Mouse (Mus musculus) CH12.LX (cell line): ENCODE measurements at regions not wholly inside any gene's neighbourhood (a gene's known extent, or its start where the extent isn't known, plus 50 kb on each side); places are given as distances from the start of the nearest gene placed in this dataset.

Experiments used
- DNase-seq: peaks from one replicate; pipeline ENCODE4 v3.0.0-alpha.2; 2013; ENCODE audit errors: extremely low read depth
- H3K27ac ChIP-seq: 2 replicates; pipeline ENCODE4 v1.5.1; 2012; ENCODE audit warnings: low read depth, mild to moderate bottlenecking, control low read depth, moderate library complexity; ENCODE audit not compliant: insufficient read depth
- H3K27me3 ChIP-seq: replicated peaks from 2 replicates; pipeline ENCODE3; 2012; ENCODE audit warnings: inconsistent platforms
- H3K36me3 ChIP-seq, 2 experiments: replicated peaks in 1 of 2; 2 replicates each; pipeline versions ENCODE3 to v1.6.1; 2012; ENCODE audit warnings: inconsistent platforms in 1 of 2, low read length in 1 of 2, mild to moderate bottlenecking in 1 of 2, mixed read lengths in 1 of 2, moderate library complexity in 1 of 2; ENCODE audit not compliant: control insufficient read depth in 1 of 2, insufficient read depth in 1 of 2
- H3K4me1 ChIP-seq, 2 experiments: 2 replicates each; pipeline ENCODE4 v1.6.1; 2012; ENCODE audit warnings: inconsistent platforms in 1 of 2, moderate library complexity in 1 of 2; ENCODE audit not compliant: insufficient read depth in 2 of 2, control insufficient read depth in 1 of 2
- H3K4me2 ChIP-seq: 2 replicates; pipeline ENCODE4 v1.6.1; 2012; ENCODE audit warnings: low read depth, mild to moderate bottlenecking, control low read depth; ENCODE audit not compliant: poor library complexity, insufficient read depth, severe bottlenecking
- H3K4me3 ChIP-seq, 3 experiments: fragments of 150-350 bp in 1 of 3; sonication (generic) in 1 of 3; replicated peaks in 1 of 3; 2 replicates each; pipeline versions ENCODE3 to v1.5.1; 2011 to 2012; ENCODE audit warnings: low read depth in 2 of 3, low read length in 2 of 3, mild to moderate bottlenecking in 2 of 3, moderate library complexity in 2 of 3, control low read depth in 1 of 3, improper control_type of control experiment in 1 of 3, inconsistent platforms in 1 of 3, mixed read lengths in 1 of 3; ENCODE audit not compliant: poor library complexity in 1 of 3
- H3K79me2 ChIP-seq: replicated peaks from 2 replicates; pipeline ENCODE4 v1.6.1; 2012; ENCODE audit warnings: mild to moderate bottlenecking, moderate library complexity; ENCODE audit not compliant: control insufficient read depth, poor library complexity, insufficient read depth, severe bottlenecking; ENCODE audit errors: extremely low read depth
- H3K9ac ChIP-seq: 2 replicates; pipeline ENCODE4 v1.6.1; 2012; ENCODE audit warnings: low read depth, mild to moderate bottlenecking, control low read depth, moderate library complexity; ENCODE audit not compliant: insufficient read depth
- H3K9me3 ChIP-seq: replicated peaks from 2 replicates; pipeline ENCODE3; 2012; ENCODE audit warnings: low read length, inconsistent platforms, mixed read lengths
- BHLHE40 ChIP-seq: IDR thresholded peaks from 2 replicates; pipeline ENCODE4 v1.6.1; 2011; ENCODE audit warnings: mild to moderate bottlenecking, low read depth, low read length, improper control_type of control experiment
- CHD2 ChIP-seq: IDR thresholded peaks from 2 replicates; pipeline ENCODE4 v1.6.1; 2011; ENCODE audit warnings: low read length, improper control_type of control experiment
- CTCF ChIP-seq, 2 experiments: IDR thresholded peaks in 1 of 2; conservative IDR thresholded peaks in 1 of 2; 2 replicates each; pipeline ENCODE4 v1.5.1; 2011 to 2012; ENCODE audit warnings: low read depth in 2 of 2, low read length in 2 of 2, improper control_type of control experiment in 1 of 2, inconsistent platforms in 1 of 2, mild to moderate bottlenecking in 1 of 2, moderate library complexity in 1 of 2
- E2F4 ChIP-seq: IDR thresholded peaks from 2 replicates; pipeline ENCODE4 v1.6.1; 2011; ENCODE audit warnings: low read depth, low read length, improper control_type of control experiment; ENCODE audit not compliant: insufficient replicate concordance
- ELF1 ChIP-seq: IDR thresholded peaks from 2 replicates; pipeline ENCODE4 v1.6.1; 2014; ENCODE audit warnings: low read depth, mild to moderate bottlenecking, inconsistent platforms, low read length, improper control_type of control experiment
- IRF4 ChIP-seq: IDR thresholded peaks from 2 replicates; pipeline ENCODE4 v1.6.1; 2014; ENCODE audit warnings: low read depth, mild to moderate bottlenecking, inconsistent platforms, low read length, improper control_type of control experiment
- JUN ChIP-seq: IDR thresholded peaks from 2 replicates; pipeline ENCODE4 v1.6.1; 2011; ENCODE audit warnings: low read depth, mild to moderate bottlenecking, low read length, improper control_type of control experiment, moderate library complexity; ENCODE audit not compliant: insufficient read depth
- JUND ChIP-seq: conservative IDR thresholded peaks from 2 replicates; pipeline ENCODE4 v1.6.1; 2011; ENCODE audit warnings: low read depth, low read length, improper control_type of control experiment
- MAFK ChIP-seq: IDR thresholded peaks from 2 replicates; pipeline ENCODE4 v1.6.1; 2011; ENCODE audit warnings: low read length, improper control_type of control experiment; ENCODE audit not compliant: insufficient replicate concordance
- MAX ChIP-seq: IDR thresholded peaks from 2 replicates; pipeline ENCODE4 v1.6.1; 2011; ENCODE audit warnings: low read length, improper control_type of control experiment
- MAZ ChIP-seq: IDR thresholded peaks from 2 replicates; pipeline ENCODE4 v1.6.1; 2012; ENCODE audit warnings: low read depth, mild to moderate bottlenecking, inconsistent platforms, low read length, improper control_type of control experiment, moderate library complexity
- MEF2A ChIP-seq: IDR thresholded peaks from 2 replicates; pipeline ENCODE4 v1.6.1; 2014; ENCODE audit warnings: low read depth, mild to moderate bottlenecking, inconsistent platforms, low read length, improper control_type of control experiment, borderline replicate concordance
- PAX5 ChIP-seq: IDR thresholded peaks from 2 replicates; pipeline ENCODE4 v1.6.1; 2012; ENCODE audit warnings: low read length, inconsistent platforms, mixed read lengths
- POLR2AphosphoS2 ChIP-seq: IDR thresholded peaks from 2 replicates; pipeline ENCODE4 v1.6.1; 2011; ENCODE audit warnings: low read depth, low read length, improper control_type of control experiment
- RCOR1 ChIP-seq: conservative IDR thresholded peaks from 2 replicates; pipeline ENCODE4 v1.6.1; 2012; ENCODE audit warnings: low read depth, mild to moderate bottlenecking, inconsistent platforms, low read length, improper control_type of control experiment
- TCF12 ChIP-seq: IDR thresholded peaks from 2 replicates; pipeline ENCODE4 v1.6.1; 2014; ENCODE audit warnings: low read depth, mild to moderate bottlenecking, inconsistent platforms, low read length, improper control_type of control experiment
- USF2 ChIP-seq: conservative IDR thresholded peaks from 2 replicates; pipeline ENCODE4 v1.6.1; 2011; ENCODE audit warnings: low read depth, low read length, improper control_type of control experiment
- ZC3H11A ChIP-seq: IDR thresholded peaks from 2 replicates; pipeline ENCODE4 v1.6.1; 2012; ENCODE audit warnings: low read depth, mild to moderate bottlenecking, inconsistent platforms, low read length, improper control_type of control experiment
- ZMIZ1 ChIP-seq: IDR thresholded peaks from 2 replicates; pipeline ENCODE4 v1.6.1; 2012; ENCODE audit warnings: low read depth, mild to moderate bottlenecking, inconsistent platforms, low read length, improper control_type of control experiment
- ZNF384 ChIP-seq: IDR thresholded peaks from 2 replicates; pipeline ENCODE4 v1.6.1; 2012; ENCODE audit warnings: low read depth, low read length, improper control_type of control experiment, inconsistent platforms
- dilution Hi-C: fragments of 300-500 bp; cut with MboI; formaldehyde crosslinking; loops from 2 replicates; pipeline ENCODE4 v1.14.3; 2020; ENCODE audit warnings: low sequenced_read_pairs; ENCODE audit not compliant: extremely low pct_unique_long_range_greater_than_20kb, extremely low pct_ligation_motif_present
- in situ Hi-C: fragments of 300-500 bp; cut with MboI; formaldehyde crosslinking; loops from 3 replicates; pipeline ENCODE4 v1.14.3; 2019; ENCODE audit warnings: low sequenced_read_pairs, low pct_ligation_motif_present, low pct_unique_long_range_greater_than_20kb, mixed read lengths

GRCm38 (mm10) chr2:147989616-147990015 lies 57.2 kb downstream of the Foxa2 start:
- dilution Hi-C loops (no loop called here), in situ Hi-C loops (no loop called here)
- Histone ChIP-seq H3K4me2 (no peak overlapping the region), H3K27me3 (peaks cover 12% of the 10 kb centered on the region), H3K36me3 (no peaks in the 10 kb centered on the region), H3K27ac (no peak overlapping the region), H3K4me1 (no peaks in the 10 kb centered on the region), H3K9ac (no peak overlapping the region), H3K4me3 (no peak overlapping the region), H3K79me2 (no peaks in the 10 kb centered on the region), H3K9me3 (no peaks in the 10 kb centered on the region)
- TF ChIP-seq MEF2A (no peak), CTCF (conservative IDR thresholded peaks at IDR 0.05 in 1 of 2, IDR thresholded peaks at IDR 0.05 in 1 of 2; ENCODE audit: low read depth in 2 of 2, low read length in 2 of 2) (no peak), ZNF384 (no peak), PAX5 (no peak), CHD2 (no peak), MAFK (no peak), RCOR1 (no peak), ZC3H11A (no peak), MAZ (no peak), ZMIZ1 (no peak), MAX (no peak), IRF4 (no peak), TCF12 (no peak), ELF1 (no peak), USF2 (no peak)
- no peak for DNase-seq

GRCm38 (mm10) chr2:147988586-147988985 lies 58.2 kb downstream of the Foxa2 start:
- Histone ChIP-seq H3K27ac (no peak overlapping the region), H3K4me3 (no peak overlapping the region), H3K36me3 (no peaks in the 10 kb centered on the region), H3K4me2 (no peak overlapping the region), H3K4me1 (no peaks in the 10 kb centered on the region), H3K79me2 (no peaks in the 10 kb centered on the region), H3K9me3 (no peaks in the 10 kb centered on the region), H3K27me3 (peaks cover 18% of the 10 kb centered on the region)
- in situ Hi-C loops (no loop called here), dilution Hi-C loops (no loop called here)
- TF ChIP-seq JUN: no peak
- TF ChIP-seq ZC3H11A: no peak
- TF ChIP-seq E2F4: no peak
- no peak for TF ChIP-seq POLR2AphosphoS2
- TF ChIP-seq USF2: no peak
- TF ChIP-seq CHD2: no peak
- TF ChIP-seq JUND: no peak
- no peak for TF ChIP-seq IRF4
- no peak for TF ChIP-seq BHLHE40
- TF ChIP-seq, all 38 proteins: peak for 0
- H3K9ac ChIP-seq: no peak overlapping the region
- DNase-seq: no peak
